Mouse (Mus musculus) leukemia stem cell, adult 10-12 weeks (primary cell): ENCODE data around the gene Gm49398. TPM values are rescaled to one million over a fixed set of nuclear protein-coding genes. Genes with fewer than 3 reads are reported as not detected.

ENCODE experiments used
- polyA plus RNA-seq: library from polyadenylated mRNA; stranded (reverse); fragments of >175 nt; gene quantifications from 2 replicates; pipeline ENCODE4 v1.2.3, GENCODE M21; 2012; ENCODE audit warnings: low replicate concordance

Gene Gm49398
- polyA plus RNA-seq, result not detected in 2 replicates

DNA sequence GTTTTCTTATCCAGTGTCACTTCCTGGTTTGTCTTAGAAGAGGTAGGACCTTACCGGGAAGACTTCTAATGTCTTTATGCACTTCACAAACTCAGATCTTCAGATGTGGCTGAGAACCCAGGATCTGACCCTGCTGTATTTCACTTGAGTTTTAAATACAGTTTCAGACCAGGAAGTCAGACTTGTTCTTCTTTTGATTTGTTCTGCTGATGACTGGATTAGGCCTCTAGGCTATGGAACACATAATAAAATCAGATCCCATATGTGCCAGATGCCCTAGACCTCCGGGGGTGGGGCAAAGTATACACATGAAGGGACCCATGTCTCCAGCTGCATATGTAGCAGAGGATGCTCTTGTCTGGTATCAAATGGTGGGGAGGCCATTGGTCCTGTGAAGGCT is at the start of gene Gm49398:
Gene Gm49398, minus strand, starts transcription at position 101 of the 400 bp plus-strand sequence.

DNA sequence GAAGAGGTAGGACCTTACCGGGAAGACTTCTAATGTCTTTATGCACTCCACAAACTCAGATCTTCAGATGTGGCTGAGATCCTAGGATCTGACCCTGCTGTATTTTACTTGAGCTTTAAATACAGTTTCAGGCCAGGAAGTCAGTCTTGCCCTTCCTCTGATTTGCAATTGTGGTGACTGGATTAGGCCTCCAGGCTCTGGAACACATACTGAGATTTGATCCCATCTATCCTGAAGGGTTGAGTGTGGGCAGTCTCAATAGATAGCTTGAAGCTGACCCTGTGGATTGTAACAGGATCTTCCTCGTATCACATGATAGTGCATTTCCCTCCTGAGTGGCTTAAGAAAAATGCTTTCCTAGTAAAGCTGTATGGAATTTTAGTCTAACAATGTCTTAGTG is 33.4 kb downstream of the Gm49398 start, which contains the start of gene Cts8:
Gene Cts8, minus strand, starts transcription at position 101 of the 400 bp plus-strand sequence.

DNA sequence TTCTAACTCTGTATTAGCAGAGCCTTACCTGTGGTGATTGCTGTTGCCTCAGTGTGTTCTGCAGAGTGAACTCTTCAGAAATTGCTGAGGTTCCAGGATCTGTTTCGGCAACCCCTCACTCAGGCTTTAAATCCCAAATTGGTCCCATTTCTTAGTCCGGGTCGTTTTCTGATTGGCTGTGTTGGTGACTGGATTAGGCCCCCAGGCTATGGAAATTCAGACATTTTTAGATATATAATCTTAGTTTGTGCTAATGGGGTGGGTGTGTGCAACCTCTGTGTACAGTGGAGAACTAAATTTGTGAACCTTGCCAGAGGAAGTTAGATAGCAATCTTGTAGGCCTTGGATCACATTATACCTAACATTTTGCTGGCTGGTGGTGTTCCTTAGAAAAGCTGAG is 85.3 kb downstream of the Gm49398 start, which contains the start of gene Cts6:
Gene Cts6, minus strand, starts transcription at position 101 of the 400 bp plus-strand sequence.

Other genes starting within 250 kb of the Gm49398 start
- gene Ctsq, start 248.2 kb downstream of the Gm49398 start, polyA plus RNA-seq, result not detected in 2 replicates
- not detected in 2 replicates for gene Ctsr, start 124.6 kb downstream of the Gm49398 start, polyA plus RNA-seq
- not detected in 2 replicates for gene Cts6, start 85.4 kb downstream of the Gm49398 start, polyA plus RNA-seq
- gene Cts8, start 33.5 kb downstream of the Gm49398 start, polyA plus RNA-seq, result not detected in 2 replicates
- not detected in 2 replicates for gene Cts7, start 69.4 kb upstream of the Gm49398 start, polyA plus RNA-seq